Mouse (Mus musculus) activated CD4-positive, CD25-positive, alpha-beta regulatory T cell, adult 9 weeks (primary cell): ENCODE measurements around the gene Olfr1513. TPM values are rescaled to one million over a fixed set of nuclear protein-coding genes. Genes with fewer than 3 reads are reported as not detected.

Experiments
- polyA plus RNA-seq: library from polyadenylated mRNA; unstranded; fragments of 100-300 nt; shearing (Covaris generic); gene quantifications from one replicate; pipeline ENCODE4 v1.2.1, GENCODE M21; 2017

Olfr1513 gene
- not detected for polyA plus RNA-seq

DNA sequence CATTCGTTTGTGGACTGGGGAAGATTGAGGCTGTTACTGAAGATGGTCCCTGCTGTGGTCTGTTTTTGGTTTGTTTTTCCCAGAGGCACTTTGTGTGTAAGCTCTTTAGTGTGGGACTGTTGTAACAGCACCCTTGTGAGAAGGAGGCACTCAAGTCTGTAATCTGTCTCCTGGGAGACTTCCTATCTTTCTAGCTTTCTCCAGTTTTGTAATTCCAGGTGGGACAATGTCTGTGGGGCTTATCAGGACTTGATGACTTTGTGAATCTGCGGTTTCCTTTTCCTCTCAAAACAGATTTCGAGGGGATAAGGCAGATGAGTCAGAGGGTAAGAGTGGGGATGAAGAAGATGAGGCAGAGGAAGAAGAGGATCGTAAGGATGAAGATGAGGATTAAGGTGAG lies at the start of gene Olfr1513:
Gene Olfr1513, minus strand, starts transcription at position 101 of the 400 bp plus-strand sequence.

DNA sequence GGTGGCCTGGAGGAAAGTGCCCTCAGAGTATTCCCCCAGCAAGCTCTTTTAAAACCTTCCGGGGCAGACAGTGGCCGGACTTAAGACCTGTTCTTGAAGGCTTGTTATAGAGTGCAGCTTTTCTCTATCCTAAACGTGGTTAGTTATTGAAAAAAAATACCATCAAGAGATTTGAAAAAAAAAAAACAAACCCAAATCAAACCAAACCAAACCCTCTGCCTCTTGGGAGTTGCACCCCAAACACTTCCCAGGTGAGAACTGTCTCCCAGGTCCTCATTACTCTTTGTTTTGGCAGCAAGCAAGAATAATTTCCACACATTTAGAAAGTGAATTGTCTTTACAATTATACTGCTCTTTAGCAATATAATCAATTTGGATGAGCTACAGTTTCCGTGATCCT lies 41.1 kb upstream of the Olfr1513 start, which contains the start of gene Olfr1511:
Gene Olfr1511, minus strand, starts transcription at position 101 of the 400 bp plus-strand sequence.

DNA sequence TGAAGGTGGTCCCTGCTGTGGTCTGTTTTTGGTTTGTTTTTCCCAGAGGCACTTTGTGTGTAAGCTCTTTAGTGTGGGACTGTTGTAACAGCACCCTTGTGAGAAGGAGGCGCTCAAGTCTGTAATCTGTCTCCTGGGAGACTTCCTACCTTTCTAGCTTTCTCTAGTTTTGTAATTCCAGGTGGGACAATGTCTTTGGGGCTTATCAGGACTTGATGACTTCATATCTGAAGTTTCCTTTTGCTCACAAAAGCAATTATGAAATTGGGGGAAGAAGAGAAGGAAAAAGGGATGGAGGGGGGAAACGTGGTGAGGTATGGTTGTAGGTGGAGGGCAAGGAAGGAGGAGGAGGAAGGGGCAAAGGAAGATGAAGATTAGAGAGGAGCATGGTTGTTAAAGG lies 22.9 kb upstream of the Olfr1513 start, which contains the start of gene Olfr1512:
Gene Olfr1512, minus strand, starts transcription at position 101 of the 400 bp plus-strand sequence.

DNA sequence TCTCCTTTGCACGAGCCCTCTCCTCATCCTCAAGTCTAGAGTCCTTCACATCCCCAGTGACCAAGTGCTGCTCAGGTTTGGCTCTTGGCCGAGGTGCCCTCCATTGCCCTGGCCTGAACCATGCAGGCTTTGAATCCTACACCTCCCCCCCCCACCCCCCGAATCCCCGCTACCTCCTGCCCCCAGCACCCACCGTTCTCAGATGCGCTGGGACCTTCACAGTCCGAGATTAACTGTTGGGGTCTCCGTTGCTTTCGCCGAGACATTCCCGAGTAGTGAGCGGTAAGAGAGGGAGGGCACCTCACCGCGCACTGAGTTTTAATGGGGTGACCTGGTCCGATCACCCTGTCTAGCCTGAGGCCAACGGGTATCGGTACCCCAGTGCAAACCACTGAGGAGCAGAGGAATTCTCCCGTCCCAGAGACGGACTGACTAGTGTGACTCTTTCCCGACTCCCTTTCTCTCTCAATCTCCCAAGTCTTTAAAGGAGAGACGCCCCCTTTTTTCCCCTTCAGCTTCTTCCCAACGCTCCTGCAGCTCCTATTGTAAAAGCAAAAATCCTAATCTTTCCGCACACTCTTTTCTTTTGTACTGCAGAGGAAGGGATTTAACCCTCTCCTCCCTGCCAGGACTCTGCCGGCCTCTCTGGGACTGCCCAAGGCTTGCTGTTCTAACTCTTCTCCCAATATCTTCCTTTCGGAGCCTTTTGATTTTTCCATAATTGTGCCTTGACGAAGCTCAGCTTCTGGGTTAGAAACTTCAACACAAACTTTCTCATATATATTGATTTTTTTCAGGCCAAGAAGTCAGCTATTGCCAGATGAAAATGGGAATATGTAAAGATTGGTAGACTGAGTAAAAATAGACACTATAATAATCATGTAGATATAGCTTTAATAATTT lies 28.0 kb downstream of the Olfr1513 start, which contains the start of gene Sall2:
Gene Sall2, minus strand, starts transcription at position 853 of the 903 bp plus-strand sequence.

DNA sequence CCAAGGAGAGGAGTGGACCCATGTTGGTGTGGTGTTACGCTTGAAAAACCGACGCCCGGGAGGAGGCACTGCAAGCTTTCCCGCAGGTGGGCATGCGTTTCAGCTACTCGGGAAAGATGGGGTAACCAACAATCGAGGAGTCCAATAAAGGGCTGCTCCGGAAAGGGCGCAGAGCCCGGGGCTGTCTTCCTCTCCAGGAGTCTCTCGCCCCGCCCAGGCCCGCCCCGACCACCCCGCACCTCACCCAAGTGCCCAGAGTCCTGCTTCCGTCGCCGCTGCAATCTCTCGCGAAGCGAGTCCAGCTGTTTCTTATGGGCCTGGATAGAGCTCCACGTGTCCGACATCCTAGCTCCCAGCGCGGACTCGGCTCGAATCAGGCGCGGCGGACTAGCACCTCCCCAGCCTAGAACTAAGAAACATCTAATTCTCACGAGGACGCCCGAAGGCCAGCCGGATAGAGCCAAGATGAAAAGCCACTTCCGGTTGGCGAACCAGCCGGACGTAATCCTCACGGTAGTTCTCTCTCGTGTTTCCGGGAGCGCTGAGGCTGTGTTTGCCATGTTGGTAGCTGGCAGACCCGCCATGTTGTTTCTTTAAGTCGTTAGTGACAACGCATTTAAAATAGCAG lies 51.5 kb downstream of the Olfr1513 start, which contains the start of gene Mettl3:
Gene Mettl3, minus strand, starts transcription at position 485 of the 628 bp plus-strand sequence.

Other genes with a start within 250 kb of the Olfr1513 start
- 6.1 TPM for gene Rpgrip1, start 245.7 kb downstream of the Olfr1513 start, polyA plus RNA-seq
- 30.1 TPM for gene Supt16, start 159.0 kb downstream of the Olfr1513 start, polyA plus RNA-seq
- 51.7 TPM for gene Chd8, start 98.6 kb downstream of the Olfr1513 start, polyA plus RNA-seq
- gene Tox4, start 77.3 kb downstream of the Olfr1513 start, polyA plus RNA-seq, result 107 TPM
- gene Rab2b, start 76.9 kb downstream of the Olfr1513 start, polyA plus RNA-seq, result 22.2 TPM
- 72.0 TPM for gene Mettl3, start 51.3 kb downstream of the Olfr1513 start, polyA plus RNA-seq
- 3.9 TPM for gene Sall2, start 27.6 kb downstream of the Olfr1513 start, polyA plus RNA-seq
- gene Olfr1512, start 22.8 kb upstream of the Olfr1513 start, polyA plus RNA-seq, result not detected
- gene Olfr1511, start 41.0 kb upstream of the Olfr1513 start, polyA plus RNA-seq, result not detected
- not detected for gene Olfr1510, start 58.0 kb upstream of the Olfr1513 start, polyA plus RNA-seq
- not detected for gene Olfr1509, start 86.6 kb upstream of the Olfr1513 start, polyA plus RNA-seq
- gene Olfr1508, start 111.1 kb upstream of the Olfr1513 start, polyA plus RNA-seq, result not detected
- gene Olfr1507, start 139.3 kb upstream of the Olfr1513 start, polyA plus RNA-seq, result not detected